Mouse (Mus musculus): Measurements from ENCODE around the gene Tdrkh. TPM values are rescaled to one million over a fixed set of nuclear protein-coding genes. Genes with fewer than 3 reads are reported as not detected.

Tdrkh gene
- polyA plus RNA-seq, 1 experiment = 0.15 TPM

- Histone ChIP-seq H3K4me3 (ENCODE audit: extremely low read depth, insufficient read depth, insufficient read length) (no peak overlapping the region), H3K27me3 (ENCODE audit: control insufficient read depth, insufficient read depth, low read length) (no peaks in the 10 kb centered on the region), H3K27ac (ENCODE audit: insufficient read depth, low read length) (no peak overlapping the region), H3K4me1 (ENCODE audit: control insufficient read depth, insufficient read depth, insufficient read length) (no peaks in the 10 kb centered on the region), H3K36me3 (ENCODE audit: control insufficient read depth, insufficient read depth, low read length) (no peaks in the 10 kb centered on the region)
- 85% methylated on average over 10 of the region's 10 CpGs for WGBS
- TF ChIP-seq CTCF (IDR thresholded peaks at IDR 0.05; ENCODE audit: extremely low read depth, insufficient read depth, insufficient read length, insufficient replicate concordance) (no peak), POLR2A (IDR thresholded peaks at IDR 0.05; ENCODE audit: low read depth, low read length) (no peak)
- DNase-seq (ENCODE audit: low read depth in 1 of 2, low spot score in 2 of 2) = no peak
These were observed 25.7 kb upstream of the Tdrkh start for GRCm38 (mm10) chr3:94387391-94387790.

DNA sequence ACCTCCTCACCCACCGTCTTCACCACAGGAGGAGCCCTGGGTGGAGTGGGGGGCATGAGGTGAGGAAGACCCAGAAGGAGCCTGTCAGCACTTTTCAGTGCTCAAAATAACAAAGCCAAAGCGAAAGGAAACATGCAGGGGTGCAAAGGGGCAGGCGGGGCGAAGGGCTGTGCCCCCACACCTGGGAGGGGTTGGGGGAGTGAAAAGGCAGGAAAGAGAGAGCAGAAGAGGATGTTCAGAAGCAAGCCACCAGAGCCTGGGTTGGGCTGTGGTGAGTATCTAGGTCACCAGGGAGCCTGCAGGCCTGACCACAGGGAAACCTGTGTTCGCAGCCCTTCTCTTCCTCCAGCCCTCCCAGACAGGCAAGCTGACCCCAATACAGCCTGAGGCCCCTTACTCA, 25.0 kb upstream of the Tdrkh start:
- 13% methylated on average over 5 of the region's 5 CpGs for WGBS
- TF ChIP-seq POLR2A (IDR thresholded peaks at IDR 0.05; ENCODE audit: low read depth, low read length) = no peak
- TF ChIP-seq CTCF (IDR thresholded peaks at IDR 0.05; ENCODE audit: extremely low read depth, insufficient read depth, insufficient read length, insufficient replicate concordance) = no peak

DNA sequence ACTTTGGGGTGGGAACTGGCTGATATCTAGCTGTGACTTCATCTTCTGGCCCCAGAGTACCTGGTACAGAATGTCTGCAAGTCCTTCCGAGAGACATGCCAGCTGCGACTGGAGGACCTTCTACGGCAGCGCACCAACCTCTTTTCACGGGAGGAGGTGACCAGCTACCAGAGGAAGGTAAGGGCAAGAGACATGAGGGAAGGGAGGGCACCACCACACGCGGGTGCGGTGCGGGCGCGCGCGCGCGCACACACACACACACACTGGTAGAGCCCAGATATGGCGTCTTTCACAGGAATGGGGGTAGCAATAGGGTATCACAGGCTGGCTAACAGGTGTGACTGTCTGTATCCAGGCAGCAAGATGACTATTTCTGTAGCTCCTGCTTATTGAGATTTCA, 23.7 kb upstream of the Tdrkh start:
- no peaks in the 10 kb centered on the region for H3K4me1 ChIP-seq (ENCODE audit: control insufficient read depth, insufficient read depth, insufficient read length)
- no peak overlapping the region for H3K27ac ChIP-seq (ENCODE audit: insufficient read depth, low read length)
- H3K27me3 ChIP-seq (ENCODE audit: control insufficient read depth, insufficient read depth, low read length) = no peaks in the 10 kb centered on the region
- 91% methylated on average over 16 of the region's 16 CpGs for WGBS
- TF ChIP-seq POLR2A (IDR thresholded peaks at IDR 0.05; ENCODE audit: low read depth, low read length) (no peak), CTCF (IDR thresholded peaks at IDR 0.05; ENCODE audit: extremely low read depth, insufficient read depth, insufficient read length, insufficient replicate concordance) (no peak)
- H3K36me3 ChIP-seq (ENCODE audit: control insufficient read depth, insufficient read depth, low read length) = no peaks in the 10 kb centered on the region
- no peak overlapping the region for H3K4me3 ChIP-seq (ENCODE audit: extremely low read depth, insufficient read depth, insufficient read length)
- DNase-seq (ENCODE audit: low read depth in 1 of 2, low spot score in 2 of 2) = no peak

More for the DNA sequence above, 25.0 kb upstream of the Tdrkh start:
- no peak overlapping the region for H3K4me3 ChIP-seq (ENCODE audit: extremely low read depth, insufficient read depth, insufficient read length)
- no peaks in the 10 kb centered on the region for H3K4me1 ChIP-seq (ENCODE audit: control insufficient read depth, insufficient read depth, insufficient read length)
- H3K27ac ChIP-seq (ENCODE audit: insufficient read depth, low read length) = no peak overlapping the region
- H3K27me3 ChIP-seq (ENCODE audit: control insufficient read depth, insufficient read depth, low read length) = no peaks in the 10 kb centered on the region
- H3K36me3 ChIP-seq (ENCODE audit: control insufficient read depth, insufficient read depth, low read length) = no peaks in the 10 kb centered on the region
- DNase-seq (ENCODE audit: low read depth in 1 of 2, low spot score in 2 of 2) = no peak

DNA sequence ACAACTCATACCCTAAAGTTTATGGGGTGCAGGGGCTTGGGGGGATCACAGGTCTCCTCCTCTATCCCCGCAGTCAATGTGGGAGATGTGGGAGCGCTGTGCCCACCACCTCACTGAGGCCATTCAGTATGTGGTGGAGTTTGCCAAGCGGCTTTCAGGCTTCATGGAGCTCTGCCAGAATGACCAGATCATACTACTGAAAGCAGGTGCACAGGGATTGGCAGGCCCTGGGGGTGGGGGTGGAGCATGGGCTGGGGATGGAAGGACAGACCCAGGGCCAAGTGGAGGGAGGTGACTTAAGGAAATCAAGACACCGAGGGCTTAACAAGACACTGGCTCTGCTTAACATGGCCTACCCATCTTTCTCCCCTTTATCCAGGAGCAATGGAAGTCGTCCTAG, 22.1 kb upstream of the Tdrkh start:
- TF ChIP-seq CTCF (IDR thresholded peaks at IDR 0.05; ENCODE audit: extremely low read depth, insufficient read depth, insufficient read length, insufficient replicate concordance) = no peak
- TF ChIP-seq POLR2A (IDR thresholded peaks at IDR 0.05; ENCODE audit: low read depth, low read length) = no peak
- H3K4me1 ChIP-seq (ENCODE audit: control insufficient read depth, insufficient read depth, insufficient read length) = no peaks in the 10 kb centered on the region
- no peaks in the 10 kb centered on the region for H3K36me3 ChIP-seq (ENCODE audit: control insufficient read depth, insufficient read depth, low read length)
- 89% methylated on average over 5 of the region's 5 CpGs for WGBS
- H3K27me3 ChIP-seq (ENCODE audit: control insufficient read depth, insufficient read depth, low read length) = no peaks in the 10 kb centered on the region
- no peak for DNase-seq (ENCODE audit: low read depth in 1 of 2, low spot score in 2 of 2)
- no peak overlapping the region for H3K4me3 ChIP-seq (ENCODE audit: extremely low read depth, insufficient read depth, insufficient read length)
- H3K27ac ChIP-seq (ENCODE audit: insufficient read depth, low read length) = no peak overlapping the region

DNA sequence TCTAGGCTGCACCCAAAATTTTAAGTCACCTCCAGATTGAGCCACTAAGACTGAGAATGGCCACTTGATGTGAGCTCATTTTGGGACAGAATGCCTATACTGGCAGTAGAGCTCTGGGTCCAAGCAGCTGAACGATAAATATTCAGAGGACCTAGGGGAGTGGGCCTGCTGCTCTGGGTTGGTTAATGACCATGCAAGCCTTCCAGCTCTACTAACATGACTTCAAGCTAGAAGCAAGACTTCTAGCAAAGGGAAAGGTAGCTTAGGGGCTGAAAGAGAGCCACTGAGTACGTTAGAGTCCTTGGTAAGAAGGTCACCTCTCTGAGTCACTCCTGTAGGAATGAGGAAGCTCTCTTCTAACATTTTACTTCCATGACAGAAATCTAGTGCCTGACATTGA, 20.9 kb upstream of the Tdrkh start:
- Histone ChIP-seq H3K4me3 (ENCODE audit: extremely low read depth, insufficient read depth, insufficient read length) (no peak overlapping the region), H3K27me3 (ENCODE audit: control insufficient read depth, insufficient read depth, low read length) (no peaks in the 10 kb centered on the region), H3K4me1 (ENCODE audit: control insufficient read depth, insufficient read depth, insufficient read length) (no peaks in the 10 kb centered on the region), H3K36me3 (ENCODE audit: control insufficient read depth, insufficient read depth, low read length) (no peaks in the 10 kb centered on the region), H3K27ac (ENCODE audit: insufficient read depth, low read length) (no peak overlapping the region)
- 81% methylated on average over 2 of the region's 2 CpGs for WGBS
- no peak for DNase-seq (ENCODE audit: low read depth in 1 of 2, low spot score in 2 of 2)
- no peak for TF ChIP-seq CTCF (IDR thresholded peaks at IDR 0.05; ENCODE audit: extremely low read depth, insufficient read depth, insufficient read length, insufficient replicate concordance)
- no peak for TF ChIP-seq POLR2A (IDR thresholded peaks at IDR 0.05; ENCODE audit: low read depth, low read length)

DNA sequence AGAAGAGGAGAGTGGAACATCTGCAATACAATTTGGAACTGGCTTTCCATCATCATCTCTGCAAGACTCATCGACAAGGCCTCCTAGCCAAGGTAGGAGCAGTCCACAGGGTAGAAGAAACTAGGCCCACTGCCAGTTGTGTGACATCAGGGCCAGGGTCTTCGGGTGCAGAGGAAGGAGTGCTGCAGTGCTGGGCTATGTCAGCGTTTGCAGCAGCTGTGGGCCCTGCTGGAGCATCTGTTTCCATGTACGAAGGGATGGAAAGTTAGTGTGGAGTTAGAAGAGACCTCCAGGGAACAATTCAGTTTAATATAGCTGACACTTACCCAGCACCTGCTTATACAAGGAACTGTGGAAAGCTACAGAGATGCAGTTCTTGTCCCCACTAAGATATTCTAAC, 20.0 kb upstream of the Tdrkh start:
- Histone ChIP-seq H3K4me3 (ENCODE audit: extremely low read depth, insufficient read depth, insufficient read length) (no peak overlapping the region), H3K36me3 (ENCODE audit: control insufficient read depth, insufficient read depth, low read length) (no peaks in the 10 kb centered on the region), H3K27ac (ENCODE audit: insufficient read depth, low read length) (no peak overlapping the region), H3K4me1 (ENCODE audit: control insufficient read depth, insufficient read depth, insufficient read length) (no peaks in the 10 kb centered on the region), H3K27me3 (ENCODE audit: control insufficient read depth, insufficient read depth, low read length) (no peaks in the 10 kb centered on the region)
- DNase-seq (ENCODE audit: low read depth in 1 of 2, low spot score in 2 of 2) = no peak
- WGBS = 79% methylated on average over 4 of the region's 4 CpGs
- no peak for TF ChIP-seq CTCF (IDR thresholded peaks at IDR 0.05; ENCODE audit: extremely low read depth, insufficient read depth, insufficient read length, insufficient replicate concordance)

GRCm38 (mm10) chr3:94396336-94396735, 16.7 kb upstream of the Tdrkh start:
- no peak for DNase-seq (ENCODE audit: low read depth in 1 of 2, low spot score in 2 of 2)
- no peaks in the 10 kb centered on the region for H3K36me3 ChIP-seq (ENCODE audit: control insufficient read depth, insufficient read depth, low read length)
- no peak overlapping the region for H3K27ac ChIP-seq (ENCODE audit: insufficient read depth, low read length)
- TF ChIP-seq POLR2A (IDR thresholded peaks at IDR 0.05; ENCODE audit: low read depth, low read length) = no peak
- TF ChIP-seq CTCF (IDR thresholded peaks at IDR 0.05; ENCODE audit: extremely low read depth, insufficient read depth, insufficient read length, insufficient replicate concordance) = no peak
- H3K4me3 ChIP-seq (ENCODE audit: extremely low read depth, insufficient read depth, insufficient read length) = no peak overlapping the region
- 87% methylated on average over 1 of the region's 1 CpGs for WGBS
- H3K27me3 ChIP-seq (ENCODE audit: control insufficient read depth, insufficient read depth, low read length) = peaks cover 2% of the 10 kb centered on the region; the same call in 1 of the 2 replicates
- no peaks in the 10 kb centered on the region; the same call in 1 of the 2 replicates for H3K4me1 ChIP-seq (ENCODE audit: control insufficient read depth, insufficient read depth, insufficient read length)

All from spleen, adult 2 months (tissue).